Mouse (Mus musculus) neural tube, embryonic 13.5 days (tissue): ENCODE results near the gene Ppp1cb. TPM values are rescaled to one million over a fixed set of nuclear protein-coding genes. Genes with fewer than 3 reads are reported as not detected.
"Not testable (repeated sequence)": the region's sequence is repeated elsewhere in the genome, so short reads cannot be mapped to it uniquely, and the experiment has no call there.

Experiments
- ATAC-seq: fragments of 200-750 bp; cut with Nextera tagmentation; 2 replicates; pipeline ENCODE4 v1.8.0; 2017; ENCODE audit warnings: low read depth, mild to moderate bottlenecking, moderate TSS enrichment, moderate library complexity
- H3K27ac ChIP-seq: fragments of 300-500 bp; sonication (generic); replicated peaks from 2 replicates; pipeline ENCODE4 v1.5.1; 2015; ENCODE audit warnings: moderate library complexity, mild to moderate bottlenecking, inconsistent platforms
- H3K27me3 ChIP-seq: fragments of 300-500 bp; sonication (generic); 2 replicates; pipeline ENCODE4 v1.6.1; 2015; ENCODE audit warnings: mild to moderate bottlenecking, inconsistent platforms
- H3K36me3 ChIP-seq: fragments of 300-500 bp; sonication (generic); 2 replicates; pipeline ENCODE4 v1.6.1; 2015; ENCODE audit warnings: mild to moderate bottlenecking, inconsistent platforms
- H3K4me1 ChIP-seq: fragments of 300-500 bp; sonication (generic); replicated peaks from 2 replicates; pipeline ENCODE4 v1.6.1; 2015; ENCODE audit warnings: inconsistent platforms
- H3K4me2 ChIP-seq: fragments of 300-500 bp; sonication (generic); 2 replicates; pipeline ENCODE4 v1.6.1; 2015; ENCODE audit warnings: inconsistent platforms, mild to moderate bottlenecking, moderate library complexity
- H3K4me3 ChIP-seq: fragments of 300-500 bp; sonication (generic); 2 replicates; pipeline ENCODE4 v1.5.1; 2015; ENCODE audit warnings: mild to moderate bottlenecking, inconsistent platforms
- H3K9ac ChIP-seq: fragments of 300-500 bp; sonication (generic); 2 replicates; pipeline ENCODE4 v1.6.1; 2015; ENCODE audit warnings: moderate library complexity, mild to moderate bottlenecking, inconsistent platforms
- H3K9me3 ChIP-seq: fragments of 300-500 bp; sonication (generic); 2 replicates; pipeline ENCODE4 v1.6.1; 2016; ENCODE audit warnings: inconsistent platforms
- WGBS: fragments of 180-500 bp; shearing (Covaris S2); methylation state at CpG from one replicate; pipeline ENCODE4 v1.1.7; 2015; 5-methylcytosine and 5-hydroxymethylcytosine counted together
- polyA plus RNA-seq: library from polyadenylated mRNA; unstranded; fragments of >200 nt; fragmentation: Nextera tagmentation; extraction: Ambion mirVana; gene quantifications from 2 replicates; pipeline ENCODE4 v1.2.1, GENCODE M21; 2015

The Ppp1cb gene
- polyA plus RNA-seq, 1 experiment from 2014 or later: 198 TPM

GRCm38 (mm10) chr5:32424464-32424863 is 34.2 kb upstream of the Ppp1cb start:
- 81% methylated on average over 8 of the region's 8 CpGs for WGBS

GRCm38 (mm10) chr5:32425485-32426171 is 33.0 kb upstream of the Ppp1cb start:
- H3K9ac ChIP-seq: no peak overlapping the region
- no peaks in the 10 kb centered on the region for H3K27me3 ChIP-seq
- WGBS: 78% methylated on average over 14 of the region's 14 CpGs
- H3K36me3 ChIP-seq: no peaks in the 10 kb centered on the region
- H3K9me3 ChIP-seq: no peaks in the 10 kb centered on the region
- no peak overlapping the region for H3K4me3 ChIP-seq
- no peak overlapping the region for H3K4me2 ChIP-seq
- no peak overlapping the region for H3K27ac ChIP-seq
- peaks cover 13% of the 10 kb centered on the region for H3K4me1 ChIP-seq
- no peak for ATAC-seq

More at GRCm38 (mm10) chr5:32424464-32424863, 34.2 kb upstream of the Ppp1cb start:
- H3K4me2 ChIP-seq: no peak overlapping the region
- H3K4me3 ChIP-seq: no peak overlapping the region
- ATAC-seq: no peak
- no peak overlapping the region for H3K9ac ChIP-seq
- no peaks in the 10 kb centered on the region for H3K36me3 ChIP-seq
- H3K27me3 ChIP-seq: no peaks in the 10 kb centered on the region
- peaks cover 13% of the 10 kb centered on the region for H3K4me1 ChIP-seq
- no peaks in the 10 kb centered on the region for H3K9me3 ChIP-seq
- no peak overlapping the region for H3K27ac ChIP-seq

GRCm38 (mm10) chr5:32430399-32430798 is 28.2 kb upstream of the Ppp1cb start:
- H3K9ac ChIP-seq: no peak overlapping the region
- H3K4me3 ChIP-seq: no peak overlapping the region
- no peak for ATAC-seq
- no peak overlapping the region for H3K27ac ChIP-seq
- no peaks in the 10 kb centered on the region for H3K9me3 ChIP-seq
- WGBS: 96% methylated on average over 1 of the region's 1 CpGs
- no peaks in the 10 kb centered on the region for H3K27me3 ChIP-seq
- no peak overlapping the region for H3K4me2 ChIP-seq
- no peaks in the 10 kb centered on the region for H3K36me3 ChIP-seq
- H3K4me1 ChIP-seq: no peaks in the 10 kb centered on the region

GRCm38 (mm10) chr5:32434346-32434745 is 24.3 kb upstream of the Ppp1cb start:
- H3K9me3 ChIP-seq, H3K27ac ChIP-seq, ATAC-seq, H3K27me3 ChIP-seq, H3K9ac ChIP-seq, H3K4me3 ChIP-seq, H3K4me1 ChIP-seq, H3K4me2 ChIP-seq, H3K36me3 ChIP-seq: not testable (repeated sequence)
- WGBS: 85% methylated on average over 3 of the region's 3 CpGs

GRCm38 (mm10) chr5:32435612-32436011 is 23.0 kb upstream of the Ppp1cb start:
- WGBS: 94% methylated on average over 3 of the region's 3 CpGs
- no peak overlapping the region for H3K4me2 ChIP-seq
- H3K27ac ChIP-seq: no peak overlapping the region
- H3K4me1 ChIP-seq: no peaks in the 10 kb centered on the region
- H3K9me3 ChIP-seq: no peaks in the 10 kb centered on the region
- H3K36me3 ChIP-seq: no peaks in the 10 kb centered on the region
- no peak overlapping the region for H3K9ac ChIP-seq
- no peak for ATAC-seq
- H3K4me3 ChIP-seq: no peak overlapping the region
- no peaks in the 10 kb centered on the region for H3K27me3 ChIP-seq

GRCm38 (mm10) chr5:32437901-32438563 is 20.6 kb upstream of the Ppp1cb start:
- Histone ChIP-seq H3K27ac (no peak overlapping the region), H3K27me3 (no peaks in the 10 kb centered on the region), H3K9me3 (no peaks in the 10 kb centered on the region), H3K36me3 (no peaks in the 10 kb centered on the region), H3K4me1 (no peaks in the 10 kb centered on the region), H3K4me3 (no peak overlapping the region), H3K4me2 (no peak overlapping the region), H3K9ac (no peak overlapping the region)
- WGBS: 31% methylated on average over 5 of the region's 5 CpGs
- ATAC-seq: no peak

- no peak for ATAC-seq
- 54% methylated on average over 2 of the region's 2 CpGs for WGBS
- H3K27me3 ChIP-seq: no peaks in the 10 kb centered on the region
- H3K9me3 ChIP-seq: no peaks in the 10 kb centered on the region
- no peaks in the 10 kb centered on the region for H3K4me1 ChIP-seq
- no peak overlapping the region for H3K4me3 ChIP-seq
- H3K36me3 ChIP-seq: no peaks in the 10 kb centered on the region
- H3K4me2 ChIP-seq: no peak overlapping the region
- H3K27ac ChIP-seq: no peak overlapping the region
- no peak overlapping the region for H3K9ac ChIP-seq
Observed at GRCm38 (mm10) chr5:32438564-32438922, 20.1 kb upstream of the Ppp1cb start.

- Histone ChIP-seq H3K27me3 (no peaks in the 10 kb centered on the region), H3K4me1 (no peaks in the 10 kb centered on the region), H3K36me3 (no peaks in the 10 kb centered on the region), H3K4me2 (no peak overlapping the region), H3K9me3 (no peaks in the 10 kb centered on the region), H3K9ac (no peak overlapping the region), H3K4me3 (no peak overlapping the region), H3K27ac (no peak overlapping the region)
- ATAC-seq: no peak
- 57% methylated on average over 3 of the region's 3 CpGs for WGBS
Observed at GRCm38 (mm10) chr5:32441336-32441735, 17.3 kb upstream of the Ppp1cb start.

- WGBS: 87% methylated on average over 4 of the region's 4 CpGs
- Histone ChIP-seq H3K9me3 (no peaks in the 10 kb centered on the region), H3K4me2 (no peak overlapping the region), H3K27me3 (no peaks in the 10 kb centered on the region), H3K4me3 (no peak overlapping the region), H3K27ac (no peak overlapping the region), H3K9ac (no peak overlapping the region), H3K4me1 (no peaks in the 10 kb centered on the region), H3K36me3 (no peaks in the 10 kb centered on the region)
- ATAC-seq: no peak
Observed at GRCm38 (mm10) chr5:32441992-32442575, 16.6 kb upstream of the Ppp1cb start.

- WGBS: 90% methylated on average over 3 of the region's 3 CpGs
- Histone ChIP-seq H3K4me3 (no peak overlapping the region), H3K9ac (no peak overlapping the region), H3K4me1 (no peaks in the 10 kb centered on the region), H3K36me3 (no peaks in the 10 kb centered on the region), H3K27me3 (no peaks in the 10 kb centered on the region), H3K27ac (no peak overlapping the region), H3K4me2 (no peak overlapping the region), H3K9me3 (no peaks in the 10 kb centered on the region)
- no peak for ATAC-seq
Observed at GRCm38 (mm10) chr5:32443906-32444305, 14.7 kb upstream of the Ppp1cb start.

GRCm38 (mm10) chr5:32445287-32445921 is 13.2 kb upstream of the Ppp1cb start:
- Histone ChIP-seq H3K4me1 (no peaks in the 10 kb centered on the region), H3K9ac (no peak overlapping the region), H3K4me3 (no peak overlapping the region), H3K27me3 (no peaks in the 10 kb centered on the region), H3K36me3 (no peaks in the 10 kb centered on the region), H3K4me2 (no peak overlapping the region), H3K27ac (no peak overlapping the region), H3K9me3 (no peaks in the 10 kb centered on the region)
- WGBS: 35% methylated on average over 11 of the region's 11 CpGs
- ATAC-seq: no peak

GRCm38 (mm10) chr5:32446394-32446793 is 12.2 kb upstream of the Ppp1cb start:
- no peak for ATAC-seq
- WGBS: 38% methylated on average over 5 of the region's 5 CpGs
- no peaks in the 10 kb centered on the region for H3K36me3 ChIP-seq
- no peaks in the 10 kb centered on the region for H3K4me1 ChIP-seq
- no peak overlapping the region for H3K4me3 ChIP-seq
- H3K4me2 ChIP-seq: no peak overlapping the region
- H3K27me3 ChIP-seq: no peaks in the 10 kb centered on the region
- no peak overlapping the region for H3K9ac ChIP-seq
- no peak overlapping the region for H3K27ac ChIP-seq
- no peaks in the 10 kb centered on the region for H3K9me3 ChIP-seq
